Mouse (Mus musculus): ENCODE measurements around the gene Pkp4. TPM values are rescaled to one million over a fixed set of nuclear protein-coding genes. Genes with fewer than 3 reads are reported as not detected.

Gene Pkp4
- polyA plus RNA-seq, 1 experiment from 2014 or later, result 12.2 TPM

Other genes with a start within 250 kb of the Pkp4 start
- 1.4 and 1.7 TPM in 2 replicates for gene Ccdc148, start 167 bp upstream of the Pkp4 start, polyA plus RNA-seq (2016; fragmentation: Nextera tagmentation; extraction: Ambion mirVana)